Mouse (Mus musculus): ENCODE measurements around the gene Zdhhc14.

DNA sequence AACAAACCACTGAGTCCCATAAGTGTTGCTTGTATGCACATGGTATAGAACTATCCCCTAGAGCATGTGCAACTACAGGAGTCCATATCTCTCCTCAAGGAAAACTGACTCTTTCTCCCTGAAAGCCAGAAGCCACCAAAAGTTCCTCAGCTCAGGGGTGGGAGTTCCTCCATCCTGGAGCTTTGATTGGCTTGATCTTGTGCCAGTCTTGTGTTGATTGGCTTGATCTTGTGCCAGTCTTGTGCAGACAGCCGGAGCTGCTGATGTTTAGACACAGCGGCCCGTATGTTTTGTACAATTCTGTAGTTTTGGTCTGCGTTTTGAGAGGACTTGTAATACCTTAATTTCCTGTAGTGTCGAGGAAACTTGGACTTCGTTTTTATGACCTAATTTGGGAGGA is 70.8 kb downstream of the Zdhhc14 start:
- TF ChIP-seq CTCF (conservative IDR thresholded peaks at IDR 0.05; ENCODE audit: low read length) = no peak
- TF ChIP-seq POU5F1 (IDR thresholded peaks at IDR 0.05; ENCODE audit: borderline replicate concordance, low read length) = no peak

All from E14TG2a.4 (cell line).